Mouse (Mus musculus) forebrain, embryonic 10.5 days (tissue): ENCODE measurements around the gene Ccdc34. TPM values are rescaled to one million over a fixed set of nuclear protein-coding genes. Genes with fewer than 3 reads are reported as not detected.

Experiments used
- DNase-seq: peaks from one replicate; pipeline ENCODE4 v3.0.0-alpha.2; 2017; ENCODE audit warnings: low spot score; ENCODE audit errors: extremely low spot score
- H3K27ac ChIP-seq: fragments of 300-500 bp; sonication (generic); 2 replicates; pipeline ENCODE4 v1.5.1; 2016; ENCODE audit warnings: mild to moderate bottlenecking
- H3K27me3 ChIP-seq: fragments of 300-500 bp; sonication (generic); 2 replicates; pipeline ENCODE4 v1.6.1; 2016; ENCODE audit warnings: mild to moderate bottlenecking; ENCODE audit not compliant: poor library complexity, severe bottlenecking
- H3K36me3 ChIP-seq: fragments of 300-500 bp; sonication (generic); replicated peaks from 2 replicates; pipeline ENCODE4 v1.6.1; 2016; ENCODE audit warnings: mild to moderate bottlenecking, moderate library complexity
- H3K4me1 ChIP-seq: fragments of 300-500 bp; sonication (generic); 2 replicates; pipeline ENCODE4 v1.6.1; 2016
- H3K4me3 ChIP-seq: fragments of 300-500 bp; sonication (generic); 2 replicates; pipeline ENCODE4 v1.5.1; 2016; ENCODE audit warnings: mild to moderate bottlenecking, moderate library complexity
- H3K9me3 ChIP-seq: fragments of 300-500 bp; sonication (generic); 2 replicates; pipeline ENCODE4 v1.6.1; 2016; ENCODE audit warnings: mild to moderate bottlenecking, moderate library complexity
- WGBS: fragments of 180-500 bp; shearing (Covaris S2); methylation state at CpG from one replicate; pipeline ENCODE4 v1.1.7; 2016; 5-methylcytosine and 5-hydroxymethylcytosine counted together
- polyA plus RNA-seq: library from polyadenylated mRNA; unstranded; fragments of >200 nt; fragmentation: Nextera tagmentation; extraction: Ambion mirVana; gene quantifications from 2 replicates; pipeline ENCODE4 v1.2.1, GENCODE M21; 2016

The Ccdc34 gene
- polyA plus RNA-seq, 1 experiment from 2014 or later, result 58.9 TPM

- no peaks in the 10 kb centered on the region for H3K36me3 ChIP-seq
- WGBS, result 49% methylated on average over 4 of the region's 4 CpGs
- DNase-seq, result no peak
- no peak overlapping the region for H3K4me3 ChIP-seq
- peaks cover 8% of the 10 kb centered on the region; the same call in 1 of the 2 replicates for H3K4me1 ChIP-seq
- no peaks in the 10 kb centered on the region for H3K9me3 ChIP-seq
- no peak overlapping the region for H3K27ac ChIP-seq
- H3K27me3 ChIP-seq, result no peaks in the 10 kb centered on the region
These were observed 40.8 kb downstream of the Ccdc34 start for GRCm38 (mm10) chr2:110058424-110058823.

- Histone ChIP-seq H3K36me3 (no peaks in the 10 kb centered on the region), H3K27me3 (no peaks in the 10 kb centered on the region), H3K4me3 (no peak overlapping the region), H3K4me1 (peaks cover 6% of the 10 kb centered on the region; the same call in 1 of the 2 replicates), H3K9me3 (no peaks in the 10 kb centered on the region), H3K27ac (no peak overlapping the region)
- no peak for DNase-seq
- WGBS, result 90% methylated on average over 1 of the region's 1 CpGs
These were observed 45.5 kb downstream of the Ccdc34 start for GRCm38 (mm10) chr2:110063131-110063530.

- Histone ChIP-seq H3K27ac (no peak overlapping the region), H3K9me3 (no peaks in the 10 kb centered on the region), H3K4me3 (no peak overlapping the region), H3K4me1 (no peaks in the 10 kb centered on the region), H3K36me3 (no peaks in the 10 kb centered on the region), H3K27me3 (no peaks in the 10 kb centered on the region)
- no peak for DNase-seq
These were observed 51.3 kb downstream of the Ccdc34 start for GRCm38 (mm10) chr2:110068916-110069315.

- 87% methylated on average over 6 of the region's 6 CpGs for WGBS
These were observed 55.4 kb downstream of the Ccdc34 start for GRCm38 (mm10) chr2:110073023-110073422.

GRCm38 (mm10) chr2:110074646-110075452, 57.2 kb downstream of the Ccdc34 start:
- Histone ChIP-seq H3K4me3 (no peak overlapping the region), H3K4me1 (no peaks in the 10 kb centered on the region), H3K9me3 (no peaks in the 10 kb centered on the region), H3K27me3 (no peaks in the 10 kb centered on the region), H3K27ac (no peak overlapping the region), H3K36me3 (no peaks in the 10 kb centered on the region)
- 92% methylated on average over 6 of the region's 6 CpGs for WGBS
- no peak for DNase-seq

More at GRCm38 (mm10) chr2:110073023-110073422, 55.4 kb downstream of the Ccdc34 start:
- H3K27ac ChIP-seq, result no peak overlapping the region
- no peaks in the 10 kb centered on the region for H3K36me3 ChIP-seq
- no peak overlapping the region for H3K4me3 ChIP-seq
- no peaks in the 10 kb centered on the region for H3K9me3 ChIP-seq
- no peaks in the 10 kb centered on the region for H3K4me1 ChIP-seq
- DNase-seq, result no peak
- H3K27me3 ChIP-seq, result no peaks in the 10 kb centered on the region

DNA sequence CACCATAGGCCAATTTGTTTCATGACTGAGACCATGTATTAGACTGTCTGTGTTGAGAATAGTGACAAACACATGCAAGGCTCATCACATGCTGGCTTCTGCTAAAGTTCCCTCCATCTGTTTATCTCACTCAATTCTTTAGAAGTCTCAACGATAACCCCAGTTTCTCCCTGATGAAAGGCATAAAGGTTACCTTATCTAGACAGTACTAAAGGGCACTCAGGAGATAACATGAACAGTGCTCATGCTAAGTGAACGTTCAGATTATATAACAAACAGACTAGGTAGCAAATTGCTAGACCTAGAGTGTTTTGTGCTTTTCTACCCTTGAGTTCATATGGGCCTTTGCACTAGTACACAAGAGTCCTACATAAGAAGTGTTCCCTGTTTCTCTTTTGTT, 59.6 kb downstream of the Ccdc34 start:
- H3K27me3 ChIP-seq, result no peaks in the 10 kb centered on the region
- WGBS, result 89% methylated on average over 2 of the region's 2 CpGs
- H3K36me3 ChIP-seq, result no peaks in the 10 kb centered on the region
- no peaks in the 10 kb centered on the region for H3K9me3 ChIP-seq
- no peaks in the 10 kb centered on the region for H3K4me1 ChIP-seq
- no peak overlapping the region for H3K4me3 ChIP-seq
- no peak for DNase-seq
- H3K27ac ChIP-seq, result no peak overlapping the region

GRCm38 (mm10) chr2:110077655-110078054, 60.0 kb downstream of the Ccdc34 start:
- WGBS, result 87% methylated on average over 2 of the region's 2 CpGs
- Histone ChIP-seq H3K4me1 (no peaks in the 10 kb centered on the region), H3K9me3 (no peaks in the 10 kb centered on the region), H3K4me3 (no peak overlapping the region), H3K36me3 (no peaks in the 10 kb centered on the region), H3K27ac (no peak overlapping the region), H3K27me3 (no peaks in the 10 kb centered on the region)
- no peak for DNase-seq

DNA sequence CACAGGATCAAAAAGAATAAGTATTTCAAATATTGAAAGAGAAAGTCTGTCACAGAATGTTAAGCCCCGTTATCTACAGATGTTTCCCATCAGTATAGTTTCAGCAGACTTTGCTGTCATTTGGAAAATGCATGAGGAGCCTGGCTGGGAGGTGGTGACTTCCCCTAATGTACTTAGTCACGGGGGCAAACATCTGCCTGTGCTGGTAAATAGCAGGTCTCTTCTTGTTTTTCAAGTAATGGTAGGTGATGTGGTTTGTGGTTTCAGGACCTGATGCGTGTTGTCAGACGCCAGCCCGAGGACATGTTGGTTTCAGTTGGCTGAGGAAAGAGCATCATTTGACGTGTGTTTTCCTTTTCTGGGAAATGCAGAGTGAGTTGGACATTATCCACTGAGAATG, 62.9 kb downstream of the Ccdc34 start:
- no peak for DNase-seq
- Histone ChIP-seq H3K4me1 (0 out of 2 replicates have a peak, but pooled peaks cover 2% of the 10 kb centered on the region), H3K36me3 (no peaks in the 10 kb centered on the region), H3K9me3 (no peaks in the 10 kb centered on the region), H3K4me3 (no peak overlapping the region), H3K27ac (no peak overlapping the region), H3K27me3 (no peaks in the 10 kb centered on the region; the same call in 1 of the 2 replicates)
- 59% methylated on average over 6 of the region's 6 CpGs for WGBS

- no peak overlapping the region for H3K4me3 ChIP-seq
- WGBS, result 87% methylated on average over 2 of the region's 2 CpGs
- H3K27ac ChIP-seq, result no peak overlapping the region
- H3K9me3 ChIP-seq, result no peaks in the 10 kb centered on the region
- no peaks in the 10 kb centered on the region for H3K36me3 ChIP-seq
- no peak for DNase-seq
- H3K4me1 ChIP-seq, result 0 out of 2 replicates have a peak, but pooled peaks cover 4% of the 10 kb centered on the region
- no peaks in the 10 kb centered on the region; the same call in 1 of the 2 replicates for H3K27me3 ChIP-seq
These were observed 65.4 kb downstream of the Ccdc34 start for GRCm38 (mm10) chr2:110082975-110083374.

- peak; percentile 17 for DNase-seq
- WGBS, result 50% methylated on average over 3 of the region's 3 CpGs
These were observed 68.1 kb downstream of the Ccdc34 start for GRCm38 (mm10) chr2:110085701-110086143.

DNA sequence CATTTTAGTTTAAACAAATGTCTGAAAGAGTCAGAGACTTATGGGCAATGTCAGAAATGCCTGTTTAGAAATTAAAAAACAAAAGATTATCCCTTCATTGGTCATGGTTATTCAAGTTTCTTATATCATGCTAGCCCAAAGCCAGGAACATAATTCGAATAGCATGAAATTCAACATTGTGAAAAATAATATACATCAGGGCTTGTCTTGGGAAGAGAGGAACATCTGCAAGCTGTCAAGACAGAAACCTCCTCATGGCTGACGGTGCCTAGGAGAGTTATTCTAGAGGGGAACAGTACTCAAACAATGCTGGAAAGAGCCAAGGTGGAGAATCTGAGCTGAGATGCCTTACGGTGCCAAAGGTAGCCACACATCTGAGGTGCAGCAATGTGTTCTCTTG, 96.5 kb downstream of the Ccdc34 start:
- no peak overlapping the region for H3K27ac ChIP-seq
- no peaks in the 10 kb centered on the region for H3K4me1 ChIP-seq

More at GRCm38 (mm10) chr2:110085701-110086143, 68.1 kb downstream of the Ccdc34 start:
- H3K27me3 ChIP-seq, result no peaks in the 10 kb centered on the region; the same call in 1 of the 2 replicates
- H3K4me1 ChIP-seq, result 0 out of 2 replicates have a peak, but pooled peaks cover 4% of the 10 kb centered on the region
- no peak overlapping the region for H3K4me3 ChIP-seq
- H3K9me3 ChIP-seq, result no peaks in the 10 kb centered on the region
- no peak overlapping the region; the same call in 1 of the 2 replicates for H3K27ac ChIP-seq
- no peaks in the 10 kb centered on the region for H3K36me3 ChIP-seq

GRCm38 (mm10) chr2:110129396-110129795, 111.8 kb downstream of the Ccdc34 start:
- no peaks in the 10 kb centered on the region for H3K36me3 ChIP-seq
- H3K4me3 ChIP-seq, result no peak overlapping the region
- no peak overlapping the region for H3K27ac ChIP-seq
- no peaks in the 10 kb centered on the region for H3K9me3 ChIP-seq
- 88% methylated on average over 2 of the region's 2 CpGs for WGBS
- no peaks in the 10 kb centered on the region for H3K27me3 ChIP-seq
- no peaks in the 10 kb centered on the region for H3K4me1 ChIP-seq
- no peak for DNase-seq

More for the DNA sequence above, 96.5 kb downstream of the Ccdc34 start:
- 89% methylated on average over 3 of the region's 3 CpGs for WGBS
- H3K36me3 ChIP-seq, result no peaks in the 10 kb centered on the region
- no peak for DNase-seq
- H3K27me3 ChIP-seq, result no peaks in the 10 kb centered on the region
- no peak overlapping the region for H3K4me3 ChIP-seq
- no peaks in the 10 kb centered on the region for H3K9me3 ChIP-seq

- WGBS, result 57% methylated on average over 2 of the region's 2 CpGs
- no peaks in the 10 kb centered on the region for H3K9me3 ChIP-seq
- no peak overlapping the region for H3K4me3 ChIP-seq
- H3K27me3 ChIP-seq, result no peaks in the 10 kb centered on the region
- no peak overlapping the region for H3K27ac ChIP-seq
- peaks cover 7% of the 10 kb centered on the region; the same call in 1 of the 2 replicates for H3K4me1 ChIP-seq
- no peaks in the 10 kb centered on the region for H3K36me3 ChIP-seq
- no peak for DNase-seq
These were observed 114.0 kb downstream of the Ccdc34 start for GRCm38 (mm10) chr2:110131573-110131972.
